25 mouse cellular contexts compared by ENCODE assay signal in genomic region chr13:109576725-109577124, GRCm38 (mm10).
DNase-seq lines count a peak whose midpoint lies in the region; ATAC-seq and TF ChIP-seq lines count a peak whose summit lies in the region.
"Had no signal": no experiment of that assay in that cellular context is flagged by ENCODE, and none has a peak within 500 bp of the region (broad histone marks: within the 10 kb centered on the region; RNA-seq: fewer than 3 reads in every experiment).

No protein-coding gene starts in this region.

- H3K9ac ChIP-seq in neural tube, embryonic 12.5 days, result no peak overlapping the region
- H3K9ac ChIP-seq: embryonic facial prominence, embryonic 12.5 days; limb, embryonic 13.5 days; liver, embryonic 12.5 days; midbrain, embryonic 12.5 days had no signal

- 0 out of 2 replicates have a peak, but pooled peaks have one; percentile 29 for ATAC-seq in neural tube, embryonic 12.5 days (ENCODE audit: low FRiP score, low read depth)
- ATAC-seq: inflammation-experienced regulatory T-cells, adult 6 months; liver, embryonic 12.5 days had no signal

- H3K4me2 ChIP-seq in neural tube, embryonic 12.5 days (replicated peaks), result no peak overlapping the region
- H3K4me2 ChIP-seq: embryonic facial prominence, embryonic 12.5 days; heart, embryonic 11.5 days; limb, embryonic 13.5 days; liver, embryonic 12.5 days; midbrain, embryonic 12.5 days had no signal

- H3K27me3 ChIP-seq in neural tube, embryonic 12.5 days (replicated peaks), result no peaks in the 10 kb centered on the region
- H3K27me3 ChIP-seq: embryonic facial prominence, embryonic 12.5 days; limb, embryonic 13.5 days; liver, embryonic 12.5 days; midbrain, embryonic 12.5 days; Patski had no signal

- no peak for DNase-seq in gastrocnemius, adult 2 months
- DNase-seq in gastrocnemius, adult 8-10 months (ENCODE audit: low spot score in 2 of 2), result no peak
- DNase-seq in neural tube, embryonic 10.5 days (ENCODE audit: extremely low spot score, low spot score), result no peak
- DNase-seq in brain, embryonic 14.5 days (ENCODE audit: low read depth), result peak; percentile 54
- no peak for DNase-seq in spleen, adult 12 weeks (ENCODE audit: low spot score)
- no peak for DNase-seq in kidney, postnatal 36 days
- DNase-seq: adrenal gland, postnatal 36 days; cerebellum, adult 11 months; cerebellum, postnatal 14 days; gastrocnemius, postnatal 14 days; heart, adult 11 months; layer of hippocampus, postnatal 36 days; lung, adult 18-20 months; thymus, adult 2 months; thymus, postnatal 4 days had no signal

- peaks cover 11% of the 10 kb centered on the region for H3K4me1 ChIP-seq in neural tube, embryonic 12.5 days
- H3K4me1 ChIP-seq: embryonic facial prominence, embryonic 12.5 days; liver, embryonic 12.5 days; midbrain, embryonic 12.5 days had no signal

- TF ChIP-seq CTCF in gastrocnemius, adult 2 months (IDR thresholded peaks at IDR 0.05), result no peak
- no peak for TF ChIP-seq CTCF in brain, embryonic 14.5 days (IDR thresholded peaks at IDR 0.05; ENCODE audit: borderline replicate concordance, extremely low read depth, insufficient read depth, insufficient read length)

- no peaks in the 10 kb centered on the region for H3K36me3 ChIP-seq in neural tube, embryonic 12.5 days
- H3K36me3 ChIP-seq: embryonic facial prominence, embryonic 12.5 days; hindbrain, embryonic 10.5 days; limb, embryonic 13.5 days; liver, embryonic 12.5 days; midbrain, embryonic 12.5 days had no signal

- H3K9me3 ChIP-seq in neural tube, embryonic 12.5 days, result no peaks in the 10 kb centered on the region
- H3K9me3 ChIP-seq: embryonic facial prominence, embryonic 12.5 days; hindbrain, embryonic 10.5 days; limb, embryonic 13.5 days; liver, embryonic 12.5 days; midbrain, embryonic 12.5 days had no signal

- intact Hi-C loops in gastrocnemius, adult 2 months (cut with DNase I), result no loop called here

- no peak for TF ChIP-seq POLR2A in brain, embryonic 14.5 days (IDR thresholded peaks at IDR 0.05; ENCODE audit: borderline replicate concordance, extremely low read depth, insufficient read depth, insufficient read length, poor library complexity, severe bottlenecking)

- H3K27ac ChIP-seq in gastrocnemius, adult 2 months, result peak overlapping the region; percentile 86
- no peak overlapping the region for H3K27ac ChIP-seq in neural tube, embryonic 12.5 days
- H3K27ac ChIP-seq: embryonic facial prominence, embryonic 12.5 days; hindbrain, embryonic 10.5 days; limb, embryonic 13.5 days; liver, embryonic 12.5 days; midbrain, embryonic 12.5 days had no signal

- H3K4me3 ChIP-seq in gastrocnemius, adult 2 months, result peak overlapping the region; percentile 7; the same call in 1 of the 2 replicates
- no peak overlapping the region for H3K4me3 ChIP-seq in neural tube, embryonic 12.5 days
- H3K4me3 ChIP-seq: embryonic facial prominence, embryonic 12.5 days; erythroblast, embryonic 14.5 days; hindbrain, embryonic 10.5 days; limb, embryonic 13.5 days; liver, embryonic 12.5 days; midbrain, embryonic 12.5 days had no signal

- 54% methylated on average over 1 of the region's 1 CpGs for WGBS in neural tube, embryonic 12.5 days
